Mouse (Mus musculus) stomach, postnatal 0 days (tissue): ENCODE data around the gene Gm572.

ENCODE experiments used
- CTCF ChIP-seq: IDR thresholded peaks from 2 replicates; pipeline ENCODE4 v1.5.1; 2016; ENCODE audit warnings: antibody characterized with exemption, low read depth, mild to moderate bottlenecking, moderate library complexity
- EP300 ChIP-seq: optimal IDR thresholded peaks from 2 replicates; pipeline ENCODE3; 2016; ENCODE audit warnings: antibody characterized with exemption

DNA sequence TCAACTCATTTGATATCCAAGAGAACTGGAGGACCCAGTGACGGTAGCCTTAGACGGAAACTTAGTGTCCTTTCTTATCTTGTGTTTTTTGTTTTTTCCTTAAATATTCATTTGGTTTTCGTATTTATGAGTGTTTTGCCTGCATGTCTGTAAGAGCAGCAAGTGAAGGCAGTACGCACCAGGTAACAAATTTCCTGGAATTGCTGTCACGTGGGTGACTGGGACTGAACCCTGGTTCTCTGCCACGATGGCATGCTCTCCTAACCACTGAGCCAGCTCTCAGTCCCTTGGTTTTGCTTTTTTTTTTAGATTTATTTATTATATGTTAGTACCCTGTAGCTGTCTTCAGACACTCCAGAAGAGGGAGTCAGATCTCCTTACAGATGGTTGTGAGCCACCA is 1.8 kb downstream of the Gm572 start:
- no peak for TF ChIP-seq CTCF
- no peak for TF ChIP-seq EP300
